Mouse (Mus musculus) brain, embryonic 14.5 days (tissue): Measurements from ENCODE around the gene Masp1.

Experiments
- CTCF ChIP-seq: fragments of 200-500 bp; IDR thresholded peaks from 2 replicates; pipeline ENCODE4 v1.5.1; 2012; ENCODE audit warnings: inconsistent platforms, mild to moderate bottlenecking, moderate library complexity, borderline replicate concordance; ENCODE audit not compliant: insufficient read depth, insufficient read length; ENCODE audit errors: extremely low read depth
- POLR2A ChIP-seq: fragments of 200-500 bp; IDR thresholded peaks from 2 replicates; pipeline ENCODE4 v1.6.1; 2012; ENCODE audit warnings: mild to moderate bottlenecking, inconsistent platforms, borderline replicate concordance; ENCODE audit not compliant: poor library complexity, insufficient read depth, insufficient read length, severe bottlenecking; ENCODE audit errors: extremely low read depth

- no peak for TF ChIP-seq POLR2A
- TF ChIP-seq CTCF = no peak
These were observed 14.5 kb downstream of the Masp1 start for GRCm38 (mm10) chr16:23505904-23506687.
